Mouse (Mus musculus) forebrain, embryonic 13.5 days (tissue): Measurements from ENCODE around the gene Lrrc30. TPM values are rescaled to one million over a fixed set of nuclear protein-coding genes. Genes with fewer than 3 reads are reported as not detected.
A peak's percentile ranks its signal among the peaks of the same experiment; 100 is the strongest.

Source experiments
- ATAC-seq: fragments of 200-750 bp; cut with Nextera tagmentation; 2 replicates; pipeline ENCODE4 v1.8.0; 2017
- H3K27ac ChIP-seq: fragments of 300-500 bp; sonication (generic); 2 replicates; pipeline ENCODE4 v1.5.1; 2015; ENCODE audit warnings: inconsistent platforms, mild to moderate bottlenecking, moderate library complexity
- H3K27me3 ChIP-seq: fragments of 300-500 bp; sonication (generic); 2 replicates; pipeline ENCODE4 v1.6.1; 2015; ENCODE audit warnings: mild to moderate bottlenecking, inconsistent platforms
- H3K36me3 ChIP-seq: fragments of 300-500 bp; sonication (generic); 2 replicates; pipeline ENCODE4 v1.6.1; 2015; ENCODE audit warnings: mild to moderate bottlenecking, inconsistent platforms; ENCODE audit not compliant: poor library complexity, severe bottlenecking
- H3K4me1 ChIP-seq: fragments of 300-500 bp; sonication (generic); 2 replicates; pipeline ENCODE4 v1.6.1; 2015; ENCODE audit warnings: inconsistent platforms
- H3K4me2 ChIP-seq: fragments of 300-500 bp; sonication (generic); 2 replicates; pipeline ENCODE4 v1.6.1; 2015; ENCODE audit warnings: inconsistent platforms, mild to moderate bottlenecking, moderate library complexity
- H3K4me3 ChIP-seq: fragments of 300-500 bp; sonication (generic); 2 replicates; pipeline ENCODE4 v1.5.1; 2015; ENCODE audit warnings: mild to moderate bottlenecking, inconsistent platforms
- H3K9ac ChIP-seq: fragments of 300-500 bp; sonication (generic); 2 replicates; pipeline ENCODE4 v1.6.1; 2015; ENCODE audit warnings: mild to moderate bottlenecking, inconsistent platforms
- H3K9me3 ChIP-seq: fragments of 300-500 bp; sonication (generic); replicated peaks from 2 replicates; pipeline ENCODE4 v1.6.1; 2016; ENCODE audit warnings: inconsistent platforms
- WGBS: fragments of 180-500 bp; shearing (Covaris S2); methylation state at CpG from one replicate; pipeline ENCODE4 v1.1.7; 2015; 5-methylcytosine and 5-hydroxymethylcytosine counted together
- polyA plus RNA-seq: library from polyadenylated mRNA; unstranded; fragments of >200 nt; fragmentation: Nextera tagmentation; extraction: Ambion mirVana; gene quantifications from 2 replicates; pipeline ENCODE4 v1.2.1, GENCODE M21; 2015

Gene Lrrc30
- polyA plus RNA-seq, 1 experiment from 2014 or later: not detected

GRCm38 (mm10) chr17:67629211-67629657, 3.3 kb downstream of the Lrrc30 start:
- peak; percentile 72 for ATAC-seq
- H3K9ac ChIP-seq: no peak overlapping the region
- H3K4me2 ChIP-seq: no peak overlapping the region
- H3K4me1 ChIP-seq: peaks cover 10% of the 10 kb centered on the region
- H3K9me3 ChIP-seq: no peaks in the 10 kb centered on the region
- 42% methylated on average over 13 of the region's 13 CpGs for WGBS
- no peak overlapping the region for H3K4me3 ChIP-seq
- H3K36me3 ChIP-seq: no peaks in the 10 kb centered on the region
- peak overlapping the region; percentile 48 for H3K27ac ChIP-seq
- 0 out of 2 replicates have a peak, but pooled peaks cover 4% of the 10 kb centered on the region for H3K27me3 ChIP-seq

- 77% methylated on average over 15 of the region's 15 CpGs for WGBS
- Histone ChIP-seq H3K27ac (no peak overlapping the region), H3K36me3 (no peaks in the 10 kb centered on the region), H3K4me2 (no peak overlapping the region), H3K9me3 (no peaks in the 10 kb centered on the region), H3K27me3 (0 out of 2 replicates have a peak, but pooled peaks cover 4% of the 10 kb centered on the region), H3K4me1 (peaks cover 10% of the 10 kb centered on the region), H3K4me3 (no peak overlapping the region), H3K9ac (no peak overlapping the region)
- ATAC-seq: peak; percentile 55
These were observed 4.0 kb downstream of the Lrrc30 start for GRCm38 (mm10) chr17:67628475-67628874.

- no peak for ATAC-seq
- Histone ChIP-seq H3K27ac (no peak overlapping the region), H3K36me3 (no peaks in the 10 kb centered on the region), H3K9me3 (no peaks in the 10 kb centered on the region), H3K4me1 (peaks cover 10% of the 10 kb centered on the region), H3K9ac (no peak overlapping the region), H3K4me2 (no peak overlapping the region), H3K27me3 (no peaks in the 10 kb centered on the region), H3K4me3 (no peak overlapping the region)
- WGBS: 84% methylated on average over 5 of the region's 5 CpGs
These were observed 7.1 kb downstream of the Lrrc30 start for GRCm38 (mm10) chr17:67625431-67625830.

- Histone ChIP-seq H3K27me3 (no peaks in the 10 kb centered on the region), H3K36me3 (no peaks in the 10 kb centered on the region), H3K9me3 (no peaks in the 10 kb centered on the region), H3K4me2 (no peak overlapping the region), H3K4me1 (no peaks in the 10 kb centered on the region), H3K9ac (no peak overlapping the region), H3K4me3 (no peak overlapping the region), H3K27ac (no peak overlapping the region)
- no peak for ATAC-seq
- 58% methylated on average over 7 of the region's 7 CpGs for WGBS
These were observed 13.5 kb downstream of the Lrrc30 start for GRCm38 (mm10) chr17:67619001-67619400.

GRCm38 (mm10) chr17:67614381-67614780, 18.1 kb downstream of the Lrrc30 start:
- Histone ChIP-seq H3K9me3 (no peaks in the 10 kb centered on the region), H3K9ac (no peak overlapping the region), H3K4me2 (no peak overlapping the region), H3K4me1 (no peaks in the 10 kb centered on the region), H3K27ac (no peak overlapping the region), H3K27me3 (no peaks in the 10 kb centered on the region), H3K4me3 (no peak overlapping the region), H3K36me3 (no peaks in the 10 kb centered on the region)
- no peak for ATAC-seq
- 78% methylated on average over 5 of the region's 5 CpGs for WGBS

- Histone ChIP-seq H3K9me3 (no peaks in the 10 kb centered on the region), H3K27ac (no peak overlapping the region), H3K9ac (no peak overlapping the region), H3K27me3 (no peaks in the 10 kb centered on the region), H3K4me1 (no peaks in the 10 kb centered on the region), H3K36me3 (no peaks in the 10 kb centered on the region), H3K4me2 (no peak overlapping the region), H3K4me3 (no peak overlapping the region)
- no peak for ATAC-seq
- WGBS: 79% methylated on average over 1 of the region's 1 CpGs
These were observed 19.9 kb downstream of the Lrrc30 start for GRCm38 (mm10) chr17:67612576-67612975.

- 91% methylated on average over 3 of the region's 3 CpGs for WGBS
- H3K4me2 ChIP-seq: no peak overlapping the region
- H3K9me3 ChIP-seq: no peaks in the 10 kb centered on the region
- no peak overlapping the region for H3K27ac ChIP-seq
- ATAC-seq: no peak
- H3K4me1 ChIP-seq: no peaks in the 10 kb centered on the region
- H3K36me3 ChIP-seq: no peaks in the 10 kb centered on the region
- no peak overlapping the region for H3K4me3 ChIP-seq
- no peak overlapping the region for H3K9ac ChIP-seq
- no peaks in the 10 kb centered on the region for H3K27me3 ChIP-seq
These were observed 20.4 kb downstream of the Lrrc30 start for GRCm38 (mm10) chr17:67612151-67612550.

- Histone ChIP-seq H3K27me3 (no peaks in the 10 kb centered on the region), H3K36me3 (no peaks in the 10 kb centered on the region), H3K4me1 (peaks cover 4% of the 10 kb centered on the region; the same call in 1 of the 2 replicates), H3K27ac (no peak overlapping the region), H3K4me3 (no peak overlapping the region), H3K9ac (no peak overlapping the region), H3K9me3 (no peaks in the 10 kb centered on the region), H3K4me2 (no peak overlapping the region)
- ATAC-seq: no peak
- WGBS: 50% methylated on average over 4 of the region's 4 CpGs
These were observed 28.1 kb downstream of the Lrrc30 start for GRCm38 (mm10) chr17:67604446-67604845.

GRCm38 (mm10) chr17:67602556-67602955, 30.0 kb downstream of the Lrrc30 start:
- peak; percentile 33; the same call in 1 of the 2 replicates for ATAC-seq

GRCm38 (mm10) chr17:67584937-67585579, 47.5 kb downstream of the Lrrc30 start:
- no peak overlapping the region for H3K9ac ChIP-seq

More at GRCm38 (mm10) chr17:67602556-67602955, 30.0 kb downstream of the Lrrc30 start:
- Histone ChIP-seq H3K9me3 (no peaks in the 10 kb centered on the region), H3K4me3 (no peak overlapping the region), H3K27ac (no peak overlapping the region), H3K4me2 (no peak overlapping the region), H3K4me1 (peaks cover 4% of the 10 kb centered on the region; the same call in 1 of the 2 replicates), H3K36me3 (no peaks in the 10 kb centered on the region), H3K9ac (no peak overlapping the region), H3K27me3 (no peaks in the 10 kb centered on the region)
- WGBS: 60% methylated on average over 4 of the region's 4 CpGs

GRCm38 (mm10) chr17:67584533-67584932, 48.0 kb downstream of the Lrrc30 start:
- Histone ChIP-seq H3K27ac (no peak overlapping the region), H3K9me3 (no peaks in the 10 kb centered on the region), H3K4me1 (no peaks in the 10 kb centered on the region), H3K4me3 (no peak overlapping the region), H3K27me3 (no peaks in the 10 kb centered on the region), H3K4me2 (no peak overlapping the region), H3K36me3 (no peaks in the 10 kb centered on the region), H3K9ac (no peak overlapping the region)
- no peak for ATAC-seq
- WGBS: 70% methylated on average over 7 of the region's 7 CpGs

More at GRCm38 (mm10) chr17:67584937-67585579, 47.5 kb downstream of the Lrrc30 start:
- H3K9me3 ChIP-seq: no peaks in the 10 kb centered on the region
- no peak overlapping the region for H3K27ac ChIP-seq
- 22% methylated on average over 6 of the region's 6 CpGs for WGBS
- no peak overlapping the region for H3K4me2 ChIP-seq
- H3K4me3 ChIP-seq: no peak overlapping the region
- no peaks in the 10 kb centered on the region for H3K36me3 ChIP-seq
- peak; percentile 90 for ATAC-seq
- H3K27me3 ChIP-seq: no peaks in the 10 kb centered on the region
- no peaks in the 10 kb centered on the region for H3K4me1 ChIP-seq

GRCm38 (mm10) chr17:67583422-67583821, 49.1 kb downstream of the Lrrc30 start:
- Histone ChIP-seq H3K4me1 (no peaks in the 10 kb centered on the region), H3K4me2 (no peak overlapping the region), H3K27ac (no peak overlapping the region), H3K4me3 (no peak overlapping the region), H3K9ac (no peak overlapping the region), H3K9me3 (no peaks in the 10 kb centered on the region), H3K36me3 (no peaks in the 10 kb centered on the region), H3K27me3 (no peaks in the 10 kb centered on the region)
- WGBS: 45% methylated on average over 7 of the region's 7 CpGs
- ATAC-seq: no peak
